Mouse (Mus musculus) hindbrain, embryonic 12.5 days (tissue): ENCODE measurements around the gene Tuba1b. TPM values are rescaled to one million over a fixed set of nuclear protein-coding genes. Genes with fewer than 3 reads are reported as not detected.

Experiments used
- ATAC-seq: fragments of 200-750 bp; cut with Nextera tagmentation; 2 replicates; pipeline ENCODE4 v1.8.0; 2017; ENCODE audit warnings: moderate TSS enrichment; ENCODE audit not compliant: low FRiP score
- H3K27ac ChIP-seq: fragments of 300-500 bp; sonication (generic); 2 replicates; pipeline ENCODE4 v1.5.1; 2016; ENCODE audit warnings: mild to moderate bottlenecking
- H3K27me3 ChIP-seq: fragments of 300-500 bp; sonication (generic); 2 replicates; pipeline ENCODE4 v1.6.1; 2016; ENCODE audit warnings: mild to moderate bottlenecking
- H3K36me3 ChIP-seq: fragments of 300-500 bp; sonication (generic); 2 replicates; pipeline ENCODE4 v1.6.1; 2016; ENCODE audit warnings: mild to moderate bottlenecking
- H3K4me1 ChIP-seq: fragments of 300-500 bp; sonication (generic); 2 replicates; pipeline ENCODE4 v1.6.1; 2016
- H3K4me2 ChIP-seq: fragments of 300-500 bp; sonication (generic); replicated peaks from 2 replicates; pipeline ENCODE4 v1.6.1; 2016; ENCODE audit warnings: mild to moderate bottlenecking
- H3K4me3 ChIP-seq: fragments of 300-500 bp; sonication (generic); 2 replicates; pipeline ENCODE4 v1.5.1; 2016; ENCODE audit warnings: mild to moderate bottlenecking
- H3K9ac ChIP-seq: fragments of 300-500 bp; sonication (generic); 2 replicates; pipeline ENCODE4 v1.6.1; 2016; ENCODE audit warnings: mild to moderate bottlenecking, moderate library complexity
- H3K9me3 ChIP-seq: fragments of 300-500 bp; sonication (generic); replicated peaks from 2 replicates; pipeline ENCODE4 v1.6.1; 2016; ENCODE audit warnings: mild to moderate bottlenecking
- WGBS: fragments of 180-500 bp; shearing (Covaris S2); methylation state at CpG from one replicate; pipeline ENCODE4 v1.1.7; 2016; 5-methylcytosine and 5-hydroxymethylcytosine counted together
- polyA plus RNA-seq: library from polyadenylated mRNA; unstranded; fragments of >200 nt; fragmentation: Nextera tagmentation; extraction: Ambion mirVana; gene quantifications from 2 replicates; pipeline ENCODE4 v1.2.1, GENCODE M21; 2016

Gene Tuba1b
- polyA plus RNA-seq, 1 experiment from 2014 or later: 1,243 TPM

- Histone ChIP-seq H3K36me3 (no peaks in the 10 kb centered on the region), H3K4me1 (peaks cover 37% of the 10 kb centered on the region), H3K27ac (no peak overlapping the region), H3K9ac (no peak overlapping the region), H3K4me2 (no peak overlapping the region), H3K9me3 (no peaks in the 10 kb centered on the region), H3K27me3 (peaks cover 68% of the 10 kb centered on the region), H3K4me3 (no peak overlapping the region)
- no peak for ATAC-seq
- 49% methylated on average over 4 of the region's 4 CpGs for WGBS
Observed at GRCm38 (mm10) chr15:98893036-98893435, 41.3 kb downstream of the Tuba1b start.

- WGBS: 43% methylated on average over 6 of the region's 6 CpGs
- no peaks in the 10 kb centered on the region for H3K36me3 ChIP-seq
- peak; percentile 46; the same call in 1 of the 2 replicates for ATAC-seq
- no peak overlapping the region for H3K4me3 ChIP-seq
- peaks cover 30% of the 10 kb centered on the region for H3K4me1 ChIP-seq
- no peaks in the 10 kb centered on the region for H3K9me3 ChIP-seq
- peaks cover 61% of the 10 kb centered on the region for H3K27me3 ChIP-seq
- H3K4me2 ChIP-seq: no peak overlapping the region
- no peak overlapping the region for H3K27ac ChIP-seq
- H3K9ac ChIP-seq: no peak overlapping the region
Observed at GRCm38 (mm10) chr15:98891907-98892606, 42.3 kb downstream of the Tuba1b start.

GRCm38 (mm10) chr15:98891198-98891742 lies 43.1 kb downstream of the Tuba1b start:
- Histone ChIP-seq H3K27ac (no peak overlapping the region), H3K9ac (no peak overlapping the region), H3K4me3 (no peak overlapping the region), H3K27me3 (peaks cover 53% of the 10 kb centered on the region), H3K4me2 (no peak overlapping the region), H3K4me1 (peaks cover 30% of the 10 kb centered on the region), H3K9me3 (no peaks in the 10 kb centered on the region), H3K36me3 (no peaks in the 10 kb centered on the region)
- ATAC-seq: no peak
- WGBS: 11% methylated on average over 19 of the region's 19 CpGs

GRCm38 (mm10) chr15:98887526-98887925 lies 46.8 kb downstream of the Tuba1b start:
- Histone ChIP-seq H3K27me3 (peaks cover 16% of the 10 kb centered on the region), H3K9ac (no peak overlapping the region), H3K27ac (no peak overlapping the region), H3K4me2 (no peak overlapping the region), H3K4me1 (no peaks in the 10 kb centered on the region), H3K9me3 (no peaks in the 10 kb centered on the region), H3K4me3 (no peak overlapping the region), H3K36me3 (no peaks in the 10 kb centered on the region)
- no peak for ATAC-seq
- WGBS: 80% methylated on average over 7 of the region's 7 CpGs

GRCm38 (mm10) chr15:98886667-98887387 lies 47.5 kb downstream of the Tuba1b start:
- ATAC-seq: no peak
- no peak overlapping the region for H3K27ac ChIP-seq
- H3K9ac ChIP-seq: no peak overlapping the region
- H3K36me3 ChIP-seq: no peaks in the 10 kb centered on the region
- 0 out of 2 replicates have a peak, but pooled peaks cover under 1% of the 10 kb centered on the region for H3K4me1 ChIP-seq
- H3K9me3 ChIP-seq: no peaks in the 10 kb centered on the region
- no peak overlapping the region for H3K4me3 ChIP-seq
- peaks cover 10% of the 10 kb centered on the region for H3K27me3 ChIP-seq
- WGBS: 70% methylated on average over 8 of the region's 8 CpGs
- no peak overlapping the region for H3K4me2 ChIP-seq

- Histone ChIP-seq H3K4me1 (peaks cover 14% of the 10 kb centered on the region), H3K9me3 (no peaks in the 10 kb centered on the region), H3K27me3 (peaks cover 3% of the 10 kb centered on the region; the same call in 1 of the 2 replicates), H3K36me3 (no peaks in the 10 kb centered on the region), H3K4me2 (no peak overlapping the region), H3K4me3 (no peak overlapping the region), H3K27ac (no peak overlapping the region), H3K9ac (no peak overlapping the region)
- 68% methylated on average over 1 of the region's 1 CpGs for WGBS
- ATAC-seq: no peak
Observed at GRCm38 (mm10) chr15:98884106-98884505, 50.3 kb downstream of the Tuba1b start.

GRCm38 (mm10) chr15:98883661-98884060 lies 50.7 kb downstream of the Tuba1b start:
- no peak overlapping the region for H3K27ac ChIP-seq
- H3K4me3 ChIP-seq: no peak overlapping the region
- H3K9ac ChIP-seq: no peak overlapping the region
- no peak for ATAC-seq
- peaks cover 14% of the 10 kb centered on the region for H3K4me1 ChIP-seq
- H3K9me3 ChIP-seq: no peaks in the 10 kb centered on the region
- H3K4me2 ChIP-seq: no peak overlapping the region
- peaks cover 3% of the 10 kb centered on the region; the same call in 1 of the 2 replicates for H3K27me3 ChIP-seq
- H3K36me3 ChIP-seq: no peaks in the 10 kb centered on the region

GRCm38 (mm10) chr15:98881656-98882008 lies 52.7 kb downstream of the Tuba1b start:
- no peak overlapping the region; the same call in 1 of the 2 replicates for H3K9ac ChIP-seq
- H3K4me3 ChIP-seq: peak overlapping the region; percentile 64; the same call in 1 of the 2 replicates
- H3K4me2 ChIP-seq: peak overlapping the region; percentile 86
- H3K36me3 ChIP-seq: no peaks in the 10 kb centered on the region
- H3K4me1 ChIP-seq: peaks cover 14% of the 10 kb centered on the region
- 12% methylated on average over 5 of the region's 5 CpGs for whole genome bisulfite sequencing
- peak overlapping the region; percentile 62; the same call in 1 of the 2 replicates for H3K27ac ChIP-seq
- no peaks in the 10 kb centered on the region for H3K9me3 ChIP-seq
- ATAC-seq: peak; percentile 57
- H3K27me3 ChIP-seq: no peaks in the 10 kb centered on the region

Other genes starting within 250 kb of the Tuba1b start
- gene Ccdc65, start 226.4 kb downstream of the Tuba1b start, polyA plus RNA-seq: 3.1 and 3.5 TPM in 2 replicates
- gene Fkbp11, start 206.4 kb downstream of the Tuba1b start, polyA plus RNA-seq: 14.3 and 15.1 TPM in 2 replicates
- 65.1 and 65.2 TPM in 2 replicates for gene Arf3, start 171.4 kb downstream of the Tuba1b start, polyA plus RNA-seq
- 0.59 and 0.91 TPM in 2 replicates for gene Wnt10b, start 156.4 kb downstream of the Tuba1b start, polyA plus RNA-seq
- gene Wnt1, start 144.7 kb downstream of the Tuba1b start, polyA plus RNA-seq: 8.4 and 8.6 TPM in 2 replicates
- 0.56 and 0.65 TPM in 2 replicates for gene Ddn, start 125.1 kb downstream of the Tuba1b start, polyA plus RNA-seq
- 71.0 and 78.9 TPM in 2 replicates for gene Prkag1, start 103.0 kb downstream of the Tuba1b start, polyA plus RNA-seq
- 12.2 and 12.5 TPM in 2 replicates for gene Kmt2d, start 63.4 kb downstream of the Tuba1b start, polyA plus RNA-seq
- gene Rhebl1, start 40.0 kb downstream of the Tuba1b start, polyA plus RNA-seq: 22.0 and 27.0 TPM in 2 replicates
- 0.84 and 1.1 TPM in 2 replicates for gene Dhh, start 36.0 kb downstream of the Tuba1b start, polyA plus RNA-seq
- gene Lmbr1l, start 16.3 kb downstream of the Tuba1b start, polyA plus RNA-seq: 38.4 and 39.2 TPM in 2 replicates
- not detected in 2 replicates for gene Gm49450, start 19.0 kb upstream of the Tuba1b start, polyA plus RNA-seq
- gene Tuba1a, start 19.1 kb upstream of the Tuba1b start, polyA plus RNA-seq: 9,547 and 9,692 TPM in 2 replicates
- 59.6 and 72.4 TPM in 2 replicates for gene Tuba1c, start 95.3 kb upstream of the Tuba1b start, polyA plus RNA-seq
- gene Prph, start 120.6 kb upstream of the Tuba1b start, polyA plus RNA-seq: 23.3 and 35.6 TPM in 2 replicates
- gene Troap, start 140.0 kb upstream of the Tuba1b start, polyA plus RNA-seq: 24.1 and 29.2 TPM in 2 replicates
- gene C1ql4, start 153.3 kb upstream of the Tuba1b start, polyA plus RNA-seq: 18.4 and 18.7 TPM in 2 replicates
- gene Dnajc22, start 158.6 kb upstream of the Tuba1b start, polyA plus RNA-seq: 3.2 and 3.3 TPM in 2 replicates
- gene Spats2, start 191.4 kb upstream of the Tuba1b start, polyA plus RNA-seq: 72.7 and 73.6 TPM in 2 replicates